Comparison of ENCODE assay signal across 16 mouse cellular contexts in genomic region chr4:64000788-64001187, GRCm38 (mm10).
"Had no signal": no experiment of that assay in that cellular context is flagged by ENCODE, and none has a peak within 500 bp of the region (broad histone marks: within the 10 kb centered on the region; RNA-seq: fewer than 3 reads in every experiment).

No protein-coding gene starts in this region.

- H3K9ac ChIP-seq: liver, embryonic 15.5 days; liver, postnatal 0 days; lung, embryonic 15.5 days; midbrain, embryonic 13.5 days; midbrain, embryonic 15.5 days; neural tube, embryonic 12.5 days; stomach, embryonic 15.5 days had no signal

- H3K36me3 ChIP-seq: liver, embryonic 15.5 days; lung, embryonic 15.5 days; midbrain, embryonic 13.5 days; midbrain, embryonic 15.5 days; neural tube, embryonic 12.5 days; stomach, embryonic 15.5 days had no signal

- H3K27ac ChIP-seq: liver, embryonic 15.5 days; lung, embryonic 15.5 days; macrophage; midbrain, embryonic 13.5 days; midbrain, embryonic 15.5 days; neural tube, embryonic 12.5 days; stomach, embryonic 15.5 days; stomach, postnatal 0 days had no signal

- H3K4me3 ChIP-seq: liver, embryonic 15.5 days; lung, embryonic 15.5 days; megakaryocyte, embryonic 14.5 days; midbrain, embryonic 13.5 days; midbrain, embryonic 15.5 days; neural tube, embryonic 12.5 days; stomach, embryonic 15.5 days had no signal

- H3K27me3 ChIP-seq: liver, embryonic 15.5 days; lung, embryonic 15.5 days; megakaryocyte, embryonic 14.5 days; midbrain, embryonic 13.5 days; midbrain, embryonic 15.5 days; neural tube, embryonic 12.5 days; stomach, embryonic 15.5 days had no signal

- H3K4me1 ChIP-seq: liver, embryonic 15.5 days; megakaryocyte, embryonic 14.5 days; midbrain, embryonic 13.5 days; neural tube, embryonic 12.5 days; stomach, embryonic 15.5 days had no signal

- H3K9me3 ChIP-seq: liver, embryonic 15.5 days; lung, embryonic 15.5 days; megakaryocyte, embryonic 14.5 days; midbrain, embryonic 13.5 days; midbrain, embryonic 15.5 days; neural tube, embryonic 12.5 days; stomach, embryonic 15.5 days had no signal

- H3K4me2 ChIP-seq: liver, embryonic 15.5 days; lung, embryonic 15.5 days; midbrain, embryonic 11.5 days; midbrain, embryonic 13.5 days; midbrain, embryonic 15.5 days; neural tube, embryonic 12.5 days; stomach, embryonic 15.5 days had no signal

- DNase-seq: liver, postnatal 0 days; lung, postnatal 10 days; right cerebral cortex, postnatal 14 days; thymus, adult 2 months; thymus, postnatal 25 days; thymus, postnatal 4 days had no signal

- ATAC-seq: liver, postnatal 0 days; midbrain, embryonic 13.5 days; midbrain, embryonic 15.5 days had no signal
